Mouse (Mus musculus): ENCODE measurements around the gene Neo1. TPM values are rescaled to one million over a fixed set of nuclear protein-coding genes. Genes with fewer than 3 reads are reported as not detected.

Gene Neo1
- polyA plus RNA-seq, 1 experiment from 2014 or later: 41.7 TPM

- H3K36me3 ChIP-seq (ENCODE audit: control insufficient read depth, insufficient read depth, low read length): peaks cover 83% of the 10 kb centered on the region
- H3K27ac ChIP-seq (ENCODE audit: low read depth, low read length): no peak overlapping the region
- H3K4me3 ChIP-seq (ENCODE audit: low read depth, low read length): no peak overlapping the region
- no peak for DNase-seq (ENCODE audit: low spot score)
- ATAC-seq: no peak
- no peaks in the 10 kb centered on the region for H3K4me1 ChIP-seq (ENCODE audit: control insufficient read depth, insufficient read depth, low read length)
- H3K4me2 ChIP-seq (ENCODE audit: low read length): no peak overlapping the region
- H3K9me3 ChIP-seq (replicated peaks; ENCODE audit: control insufficient read depth, low read length): no peaks in the 10 kb centered on the region
- 85% methylated on average over 1 of the region's 1 CpGs for WGBS
- no peaks in the 10 kb centered on the region for H3K27me3 ChIP-seq (replicated peaks; ENCODE audit: control insufficient read depth, insufficient read depth, low read length)
- H3K9ac ChIP-seq (ENCODE audit: low read length): no peak overlapping the region
Observed at GRCm38 (mm10) chr9:58879836-58880235, 156.4 kb downstream of the Neo1 start.

GRCm38 (mm10) chr9:58876946-58877625 lies 159.2 kb downstream of the Neo1 start:
- H3K36me3 ChIP-seq (ENCODE audit: control insufficient read depth, insufficient read depth, low read length): peaks cover 74% of the 10 kb centered on the region

GRCm38 (mm10) chr9:58875439-58875838 lies 160.8 kb downstream of the Neo1 start:
- no peak overlapping the region for H3K27ac ChIP-seq (ENCODE audit: low read depth, low read length)
- peaks cover 61% of the 10 kb centered on the region for H3K36me3 ChIP-seq (ENCODE audit: control insufficient read depth, insufficient read depth, low read length)
- no peaks in the 10 kb centered on the region for H3K4me1 ChIP-seq (ENCODE audit: control insufficient read depth, insufficient read depth, low read length)
- WGBS: 88% methylated on average over 6 of the region's 6 CpGs
- H3K9me3 ChIP-seq (replicated peaks; ENCODE audit: control insufficient read depth, low read length): no peaks in the 10 kb centered on the region
- ATAC-seq (no peak), DNase-seq (ENCODE audit: low spot score) (no peak)
- H3K4me3 ChIP-seq (ENCODE audit: low read depth, low read length): no peak overlapping the region
- H3K27me3 ChIP-seq (replicated peaks; ENCODE audit: control insufficient read depth, insufficient read depth, low read length): no peaks in the 10 kb centered on the region
- H3K4me2 ChIP-seq (ENCODE audit: low read length): no peak overlapping the region
- H3K9ac ChIP-seq (ENCODE audit: low read length): no peak overlapping the region

More at GRCm38 (mm10) chr9:58876946-58877625, 159.2 kb downstream of the Neo1 start:
- Histone ChIP-seq H3K9ac (ENCODE audit: low read length) (no peak overlapping the region), H3K4me2 (ENCODE audit: low read length) (no peak overlapping the region), H3K4me3 (ENCODE audit: low read depth, low read length) (no peak overlapping the region), H3K9me3 (replicated peaks; ENCODE audit: control insufficient read depth, low read length) (no peaks in the 10 kb centered on the region), H3K27me3 (replicated peaks; ENCODE audit: control insufficient read depth, insufficient read depth, low read length) (no peaks in the 10 kb centered on the region), H3K27ac (ENCODE audit: low read depth, low read length) (no peak overlapping the region), H3K4me1 (ENCODE audit: control insufficient read depth, insufficient read depth, low read length) (no peaks in the 10 kb centered on the region)
- ATAC-seq: no peak
- 96% methylated on average over 6 of the region's 6 CpGs for WGBS
- no peak for DNase-seq (ENCODE audit: low spot score)

- no peak for DNase-seq (ENCODE audit: low spot score)
- H3K27me3 ChIP-seq (replicated peaks; ENCODE audit: control insufficient read depth, insufficient read depth, low read length): no peaks in the 10 kb centered on the region
Observed at GRCm38 (mm10) chr9:58874354-58874753, 161.9 kb downstream of the Neo1 start.

GRCm38 (mm10) chr9:58873541-58874324 lies 162.5 kb downstream of the Neo1 start:
- 47% methylated on average over 10 of the region's 10 CpGs for WGBS
- Histone ChIP-seq H3K9me3 (replicated peaks; ENCODE audit: control insufficient read depth, low read length) (no peaks in the 10 kb centered on the region), H3K9ac (ENCODE audit: low read length) (no peak overlapping the region), H3K27me3 (replicated peaks; ENCODE audit: control insufficient read depth, insufficient read depth, low read length) (no peaks in the 10 kb centered on the region), H3K4me3 (ENCODE audit: low read depth, low read length) (no peak overlapping the region), H3K36me3 (ENCODE audit: control insufficient read depth, insufficient read depth, low read length) (peaks cover 48% of the 10 kb centered on the region), H3K4me2 (ENCODE audit: low read length) (no peak overlapping the region), H3K4me1 (ENCODE audit: control insufficient read depth, insufficient read depth, low read length) (no peaks in the 10 kb centered on the region), H3K27ac (ENCODE audit: low read depth, low read length) (no peak overlapping the region)
- ATAC-seq (peak; percentile 63; the same call in 1 of the 2 replicates), DNase-seq (ENCODE audit: low spot score) (peak; percentile 84)

More at GRCm38 (mm10) chr9:58874354-58874753, 161.9 kb downstream of the Neo1 start:
- no peaks in the 10 kb centered on the region for H3K9me3 ChIP-seq (replicated peaks; ENCODE audit: control insufficient read depth, low read length)
- no peak overlapping the region for H3K27ac ChIP-seq (ENCODE audit: low read depth, low read length)
- no peak overlapping the region for H3K9ac ChIP-seq (ENCODE audit: low read length)
- WGBS: 93% methylated on average over 4 of the region's 4 CpGs
- H3K4me3 ChIP-seq (ENCODE audit: low read depth, low read length): no peak overlapping the region
- no peak overlapping the region for H3K4me2 ChIP-seq (ENCODE audit: low read length)
- H3K4me1 ChIP-seq (ENCODE audit: control insufficient read depth, insufficient read depth, low read length): no peaks in the 10 kb centered on the region
- peaks cover 52% of the 10 kb centered on the region for H3K36me3 ChIP-seq (ENCODE audit: control insufficient read depth, insufficient read depth, low read length)
- peak; percentile 2; the same call in 1 of the 2 replicates for ATAC-seq

- Histone ChIP-seq H3K27ac (ENCODE audit: low read depth, low read length) (no peak overlapping the region), H3K4me3 (ENCODE audit: low read depth, low read length) (no peak overlapping the region), H3K9ac (ENCODE audit: low read length) (no peak overlapping the region), H3K9me3 (replicated peaks; ENCODE audit: control insufficient read depth, low read length) (no peaks in the 10 kb centered on the region), H3K27me3 (replicated peaks; ENCODE audit: control insufficient read depth, insufficient read depth, low read length) (no peaks in the 10 kb centered on the region), H3K4me1 (ENCODE audit: control insufficient read depth, insufficient read depth, low read length) (no peaks in the 10 kb centered on the region), H3K4me2 (ENCODE audit: low read length) (no peak overlapping the region), H3K36me3 (ENCODE audit: control insufficient read depth, insufficient read depth, low read length) (peaks cover 24% of the 10 kb centered on the region)
- 86% methylated on average over 10 of the region's 10 CpGs for WGBS
- DNase-seq (ENCODE audit: low spot score) (no peak), ATAC-seq (no peak)
Observed at GRCm38 (mm10) chr9:58871141-58871540, 165.1 kb downstream of the Neo1 start.

- no peaks in the 10 kb centered on the region for H3K36me3 ChIP-seq (ENCODE audit: control insufficient read depth, insufficient read depth, low read length)
- ATAC-seq (peak; percentile 23; the same call in 1 of the 2 replicates), DNase-seq (ENCODE audit: low spot score) (peak; percentile 32)
- no peaks in the 10 kb centered on the region for H3K27me3 ChIP-seq (replicated peaks; ENCODE audit: control insufficient read depth, insufficient read depth, low read length)
- H3K9me3 ChIP-seq (replicated peaks; ENCODE audit: control insufficient read depth, low read length): no peaks in the 10 kb centered on the region
- H3K4me2 ChIP-seq (ENCODE audit: low read length): no peak overlapping the region
- no peaks in the 10 kb centered on the region; the same call in 1 of the 2 replicates for H3K4me1 ChIP-seq (ENCODE audit: control insufficient read depth, insufficient read depth, low read length)
- no peak overlapping the region for H3K4me3 ChIP-seq (ENCODE audit: low read depth, low read length)
- H3K27ac ChIP-seq (ENCODE audit: low read depth, low read length): no peak overlapping the region
- 25% methylated on average over 7 of the region's 7 CpGs for WGBS
- H3K9ac ChIP-seq (ENCODE audit: low read length): no peak overlapping the region
Observed at GRCm38 (mm10) chr9:58863826-58864225, 172.4 kb downstream of the Neo1 start.

GRCm38 (mm10) chr9:58859080-58859635 lies 177.1 kb downstream of the Neo1 start:
- Histone ChIP-seq H3K4me1 (ENCODE audit: control insufficient read depth, insufficient read depth, low read length) (no peaks in the 10 kb centered on the region; the same call in 1 of the 2 replicates), H3K36me3 (ENCODE audit: control insufficient read depth, insufficient read depth, low read length) (0 out of 2 replicates have a peak, but pooled peaks cover 5% of the 10 kb centered on the region), H3K9me3 (replicated peaks; ENCODE audit: control insufficient read depth, low read length) (no peaks in the 10 kb centered on the region), H3K27me3 (replicated peaks; ENCODE audit: control insufficient read depth, insufficient read depth, low read length) (no peaks in the 10 kb centered on the region), H3K4me3 (ENCODE audit: low read depth, low read length) (no peak overlapping the region), H3K27ac (ENCODE audit: low read depth, low read length) (no peak overlapping the region), H3K9ac (ENCODE audit: low read length) (no peak overlapping the region), H3K4me2 (ENCODE audit: low read length) (peak overlapping the region; percentile 32)
- DNase-seq (ENCODE audit: low spot score) (no peak), ATAC-seq (no peak)
- WGBS: 37% methylated on average over 30 of the region's 30 CpGs

All from forebrain, embryonic 14.5 days (tissue).